Mouse (Mus musculus): ENCODE measurements around the gene Hist2h2bb. TPM values are rescaled to one million over a fixed set of nuclear protein-coding genes. Genes with fewer than 3 reads are reported as not detected.

Gene Hist2h2bb
- total RNA-seq, 2 experiments from 2014 or later = 1,111 to 9,995 TPM

DNA sequence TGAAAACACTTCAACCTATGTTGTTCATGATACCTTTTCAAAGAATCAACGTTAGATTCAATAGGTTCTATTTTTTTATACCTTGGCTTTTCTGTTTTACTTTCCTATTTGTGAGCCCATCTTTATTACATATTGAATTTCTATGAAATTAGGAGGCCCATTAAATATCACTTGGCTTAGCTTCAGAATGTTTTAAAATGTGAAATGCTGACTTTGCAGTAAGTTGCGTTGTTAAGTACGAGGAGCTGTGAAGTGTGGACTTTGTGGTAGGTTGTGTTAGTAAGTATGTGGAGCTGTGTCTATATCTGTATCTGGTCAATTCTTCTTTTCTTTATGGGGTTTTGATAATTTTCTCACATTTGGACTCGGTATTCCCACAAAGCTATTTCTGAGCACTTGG lies 28.8 kb downstream of the Hist2h2bb start:
- no peak for ATAC-seq (replicated peaks; ENCODE audit: poor library complexity)

DNA sequence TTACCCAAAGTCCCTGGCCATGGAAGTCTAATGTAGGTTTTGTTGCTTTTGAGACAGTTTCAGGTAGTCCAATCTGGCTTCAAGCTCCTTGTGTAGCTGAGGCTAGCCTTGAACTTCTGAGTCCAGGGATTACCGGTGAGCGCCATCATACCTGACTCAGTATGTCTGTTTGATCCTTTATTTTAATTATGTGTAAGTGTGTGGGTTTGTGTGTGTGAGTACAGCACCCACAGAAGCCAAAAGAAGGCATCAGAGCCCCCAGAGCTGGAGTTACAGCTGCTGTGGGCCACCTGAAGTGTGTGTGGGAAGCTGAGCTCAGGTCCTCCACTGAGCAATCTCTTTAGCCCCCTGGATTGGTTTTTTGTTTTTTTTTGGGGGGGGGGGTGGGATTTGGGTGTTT lies 30.0 kb downstream of the Hist2h2bb start:
- ATAC-seq (replicated peaks; ENCODE audit: poor library complexity) = no peak

DNA sequence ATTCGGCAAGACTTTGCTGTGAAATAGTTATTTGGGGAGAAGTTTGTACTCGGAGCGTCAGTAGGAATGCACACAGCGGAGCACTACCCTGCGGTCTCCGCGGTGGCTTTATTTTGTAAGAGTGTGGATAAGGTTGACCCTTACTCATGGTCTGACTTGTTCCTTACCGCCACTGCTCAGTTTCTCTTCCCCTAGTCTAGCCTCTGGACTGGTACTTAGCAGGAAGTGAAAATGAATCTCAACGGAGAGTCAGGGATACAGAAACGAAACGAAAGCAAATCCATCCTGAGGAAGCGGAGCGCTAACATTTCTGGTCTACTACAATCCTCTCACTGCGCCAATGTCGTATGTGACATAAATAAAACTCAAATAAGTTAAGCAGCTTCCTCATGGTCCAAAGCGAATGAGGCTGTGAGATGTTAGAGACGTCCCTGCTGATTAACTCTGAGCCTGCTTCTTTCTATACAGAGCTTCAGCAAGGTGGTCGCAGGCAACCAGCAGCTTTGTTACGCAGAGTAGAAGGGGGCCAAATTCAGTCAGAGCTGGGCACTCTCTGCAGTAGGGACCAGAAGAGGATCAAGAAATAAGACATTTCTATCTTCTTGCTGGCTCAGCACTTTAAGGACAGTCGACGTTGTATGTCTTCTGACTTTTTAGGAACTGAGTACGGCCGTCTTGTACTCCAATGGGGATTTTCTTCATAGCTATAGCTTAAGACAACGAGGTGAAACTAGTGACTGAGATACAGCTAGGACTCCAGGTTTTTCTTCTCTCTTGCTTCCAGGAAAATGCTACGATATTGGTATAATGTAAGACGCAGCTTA lies 31.4 kb downstream of the Hist2h2bb start:
- peak; percentile 95 for ATAC-seq (replicated peaks; ENCODE audit: poor library complexity)

DNA sequence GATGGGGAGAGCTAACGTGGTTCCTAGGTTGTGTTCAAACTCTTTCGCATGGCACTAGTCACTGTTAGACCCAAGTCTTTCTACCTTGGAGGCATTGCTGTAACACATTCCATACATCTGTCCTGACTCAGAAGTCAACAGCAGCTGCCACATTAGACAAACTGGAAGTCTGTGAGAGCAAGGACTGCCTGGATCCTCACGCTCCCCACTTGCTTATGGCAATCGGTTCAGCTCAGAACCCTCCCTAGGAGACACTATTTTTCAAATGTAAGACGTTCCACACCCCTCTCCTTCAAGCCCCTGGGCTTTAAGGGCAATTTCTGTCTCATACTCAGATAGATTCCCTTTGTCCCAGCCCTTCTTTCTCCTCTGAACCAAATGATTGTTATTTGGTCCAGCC lies 32.5 kb downstream of the Hist2h2bb start:
- ATAC-seq (replicated peaks; ENCODE audit: poor library complexity) = no peak

DNA sequence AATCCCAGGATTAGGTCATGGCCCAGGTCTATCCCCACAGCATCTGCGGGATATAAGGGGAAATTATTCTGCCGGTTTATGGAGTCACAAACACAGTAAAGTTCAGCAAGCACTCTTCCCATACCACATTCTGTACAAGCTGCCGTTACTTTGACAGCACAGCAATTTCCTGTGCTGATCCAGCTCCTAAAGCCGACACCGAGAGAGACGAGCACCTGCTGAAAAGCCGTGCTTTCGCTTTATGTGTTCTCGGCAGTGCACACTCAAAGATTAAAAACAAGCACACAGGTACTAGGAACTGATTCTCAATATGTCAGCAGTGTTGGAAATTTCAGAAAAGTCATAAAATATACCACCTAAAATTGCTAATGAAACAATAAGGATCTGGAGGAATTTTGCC lies 37.0 kb downstream of the Hist2h2bb start:
- ATAC-seq (replicated peaks; ENCODE audit: poor library complexity) = no peak

DNA sequence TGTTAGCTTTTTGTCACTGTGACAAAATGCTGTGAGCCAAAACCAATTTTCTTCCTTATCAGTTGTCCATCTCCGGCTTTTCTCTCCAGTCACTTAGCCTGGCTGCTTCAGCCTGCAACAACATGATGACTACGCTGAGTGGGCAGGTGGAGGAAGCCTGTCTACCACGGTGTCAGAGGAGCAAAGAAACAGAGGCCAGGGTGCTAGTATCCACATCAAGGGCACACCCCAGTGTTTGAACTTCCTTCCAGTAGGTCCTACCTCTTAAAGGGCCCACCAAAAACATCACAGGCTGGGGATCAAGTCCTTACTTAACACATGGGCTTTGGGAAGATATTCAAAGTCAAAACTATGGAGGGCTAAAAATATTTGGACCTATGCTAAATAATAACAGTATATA lies 39.9 kb downstream of the Hist2h2bb start:
- ATAC-seq (replicated peaks; ENCODE audit: poor library complexity) = no peak

DNA sequence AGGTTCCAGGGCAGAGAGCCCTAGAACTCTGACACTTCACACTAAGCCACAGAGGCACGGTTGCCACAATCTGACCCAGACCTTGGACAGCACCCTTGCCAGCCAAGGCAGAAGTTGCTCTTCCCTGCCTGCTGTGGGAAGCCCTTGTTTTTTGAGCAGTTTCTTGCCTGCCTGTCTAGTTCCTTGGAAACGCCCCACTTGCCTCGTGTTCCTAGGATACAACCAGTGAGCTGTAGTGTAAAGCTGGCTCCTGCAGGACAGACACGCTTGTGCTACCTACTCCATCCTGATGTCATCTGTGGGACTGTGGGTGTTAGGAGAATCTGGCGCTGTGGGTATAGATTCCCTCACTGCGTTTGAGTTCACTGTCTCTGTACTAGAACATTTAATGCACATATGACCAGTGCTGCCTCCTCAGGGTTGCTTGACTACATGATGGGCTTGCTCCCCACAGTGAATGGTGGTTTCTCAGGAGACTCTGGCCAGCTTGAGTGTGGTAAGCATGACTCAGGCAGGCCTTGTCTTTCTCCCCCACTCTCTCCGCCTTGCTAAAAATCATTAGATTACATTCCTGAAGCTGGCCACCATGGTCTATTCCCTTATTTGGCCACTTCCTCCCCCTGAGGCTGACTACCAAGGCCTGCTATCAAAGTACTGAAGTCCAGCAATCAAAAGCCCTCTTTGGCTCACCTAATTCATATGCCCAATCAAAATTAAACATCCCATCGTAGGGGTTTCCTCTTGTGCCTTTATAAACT lies 43.0 kb downstream of the Hist2h2bb start:
- ATAC-seq (replicated peaks; ENCODE audit: poor library complexity) = 0 out of 2 replicates have a peak, but pooled peaks have one; percentile 39

Other genes starting within 250 kb of the Hist2h2bb start
- gene Vps45, start 211.3 kb upstream of the Hist2h2bb start, total RNA-seq (2015) = 26.3 and 28.4 TPM in 2 replicates
- 10.9 and 12.6 TPM in 2 replicates for gene Vps45, start 211.3 kb upstream of the Hist2h2bb start, total RNA-seq (2017)
- 3.0 and 3.2 TPM in 2 replicates for gene Otud7b, start 165.2 kb upstream of the Hist2h2bb start, total RNA-seq (2015)
- 4.9 and 12.7 TPM in 2 replicates for gene Otud7b, start 165.2 kb upstream of the Hist2h2bb start, total RNA-seq (2017)
- gene Mtmr11, start 107.7 kb upstream of the Hist2h2bb start, total RNA-seq (2015) = not detected in 2 replicates
- gene Mtmr11, start 107.7 kb upstream of the Hist2h2bb start, total RNA-seq (2017) = 0.08 TPM in 1 of 2 replicates, not detected in the other
- gene Sf3b4, start 97.4 kb upstream of the Hist2h2bb start, total RNA-seq (2015) = 88.5 and 92.4 TPM in 2 replicates
- gene Sf3b4, start 97.4 kb upstream of the Hist2h2bb start, total RNA-seq (2017) = 23.0 and 24.6 TPM in 2 replicates
- 0.34 and 0.49 TPM in 2 replicates for gene Sv2a, start 88.6 kb upstream of the Hist2h2bb start, total RNA-seq (2015)
- gene Sv2a, start 88.6 kb upstream of the Hist2h2bb start, total RNA-seq (2017) = 0.21 and 0.51 TPM in 2 replicates
- 29.1 and 34.3 TPM in 2 replicates for gene Bola1, start 50.0 kb upstream of the Hist2h2bb start, total RNA-seq (2015)
- gene Bola1, start 50.0 kb upstream of the Hist2h2bb start, total RNA-seq (2017) = 42.9 and 50.4 TPM in 2 replicates
- 5.7 and 9.1 TPM in 2 replicates for gene Hist2h2ab, start 49.9 kb upstream of the Hist2h2bb start, total RNA-seq (2015)
- 113 and 300 TPM in 2 replicates for gene Hist2h2ab, start 49.9 kb upstream of the Hist2h2bb start, total RNA-seq (2017)
- 42.3 and 43.4 TPM in 2 replicates for gene Hist2h2ac, start 48.9 kb upstream of the Hist2h2bb start, total RNA-seq (2015)
- gene Hist2h2ac, start 48.9 kb upstream of the Hist2h2bb start, total RNA-seq (2017) = 3,711 and 3,907 TPM in 2 replicates
- 5.4 and 5.9 TPM in 2 replicates for gene Hist2h2be, start 48.6 kb upstream of the Hist2h2bb start, total RNA-seq (2015)
- gene Hist2h2be, start 48.6 kb upstream of the Hist2h2bb start, total RNA-seq (2017) = 6.6 and 8.0 TPM in 2 replicates
- gene Hist2h3c2, start 30.6 kb upstream of the Hist2h2bb start, total RNA-seq (2015) = 259 and 308 TPM in 2 replicates
- 127 and 135 TPM in 2 replicates for gene Hist2h3c2, start 30.6 kb upstream of the Hist2h2bb start, total RNA-seq (2017)
- gene Hist2h2aa2, start 29.5 kb upstream of the Hist2h2bb start, total RNA-seq (2015) = 54.6 and 61.5 TPM in 2 replicates
- 0.67 and 1,948 TPM in 2 replicates for gene Hist2h2aa2, start 29.5 kb upstream of the Hist2h2bb start, total RNA-seq (2017)
- gene Hist2h2aa1, start 24.3 kb upstream of the Hist2h2bb start, total RNA-seq (2015) = not detected in 2 replicates
- 7,846 and 10,813 TPM in 2 replicates for gene Hist2h2aa1, start 24.3 kb upstream of the Hist2h2bb start, total RNA-seq (2017)
- gene Hist2h3c1, start 23.1 kb upstream of the Hist2h2bb start, total RNA-seq (2015) = 17.3 and 17.9 TPM in 2 replicates
- 2.8 TPM in 1 of 2 replicates, not detected in the other for gene Hist2h3c1, start 23.1 kb upstream of the Hist2h2bb start, total RNA-seq (2017)
- 111 and 118 TPM in 2 replicates for gene Hist2h4, start 6.4 kb upstream of the Hist2h2bb start, total RNA-seq (2015)
- 114 and 115 TPM in 2 replicates for gene Hist2h4, start 6.4 kb upstream of the Hist2h2bb start, total RNA-seq (2017)
- gene Hist2h3b, start 1.1 kb upstream of the Hist2h2bb start, total RNA-seq (2015) = 773 and 862 TPM in 2 replicates
- gene Hist2h3b, start 1.1 kb upstream of the Hist2h2bb start, total RNA-seq (2017) = 369 and 430 TPM in 2 replicates
- 0.37 and 1.2 TPM in 2 replicates for gene Fcgr1, start 24.2 kb downstream of the Hist2h2bb start, total RNA-seq (2015)
- gene Fcgr1, start 24.2 kb downstream of the Hist2h2bb start, total RNA-seq (2017) = 0.14 and 0.21 TPM in 2 replicates
- not detected in 2 replicates for gene BC107364, start 182.6 kb downstream of the Hist2h2bb start, total RNA-seq (2015)
- not detected in 2 replicates for gene BC107364, start 182.6 kb downstream of the Hist2h2bb start, total RNA-seq (2017)

Measured in megakaryocyte progenitor cell, adult 5-6 weeks (primary cell).